Mouse (Mus musculus) induced T-regulatory cell, adult 2 months (primary cell): Measurements from ENCODE around the gene Sgf29.
A peak's percentile ranks its signal among the peaks of the same experiment; 100 is the strongest.

Source experiments
- DNase-seq: peaks from one replicate; pipeline ENCODE4 v3.0.0-alpha.2; 2012; ENCODE audit warnings: low read depth

Gene Sgf29

GRCm38 (mm10) chr7:126642545-126643243 lies 6.4 kb upstream of the Sgf29 start:
- DNase-seq = peak; percentile 38

GRCm38 (mm10) chr7:126643244-126643617 lies 5.9 kb upstream of the Sgf29 start:
- DNase-seq = peak; percentile 73

GRCm38 (mm10) chr7:126644345-126644744 lies 4.8 kb upstream of the Sgf29 start:
- no peak for DNase-seq

- DNase-seq = no peak
These were observed 4.2 kb upstream of the Sgf29 start for GRCm38 (mm10) chr7:126644914-126645313.

GRCm38 (mm10) chr7:126645708-126646107 lies 3.4 kb upstream of the Sgf29 start:
- no peak for DNase-seq

- DNase-seq = peak; percentile 60
These were observed 623 bp upstream of the Sgf29 start for GRCm38 (mm10) chr7:126648486-126648885.

GRCm38 (mm10) chr7:126650852-126651251 lies 1.7 kb downstream of the Sgf29 start:
- no peak for DNase-seq

GRCm38 (mm10) chr7:126653991-126654390 lies 4.9 kb downstream of the Sgf29 start:
- peak; percentile 67 for DNase-seq

- DNase-seq = peak; percentile 84
These were observed 6.6 kb downstream of the Sgf29 start for GRCm38 (mm10) chr7:126655695-126656094.

GRCm38 (mm10) chr7:126657522-126657921 lies 8.4 kb downstream of the Sgf29 start:
- DNase-seq = peak; percentile 43

GRCm38 (mm10) chr7:126659771-126660170 lies 10.7 kb downstream of the Sgf29 start:
- no peak for DNase-seq

- no peak for DNase-seq
These were observed 14.5 kb downstream of the Sgf29 start for GRCm38 (mm10) chr7:126663646-126664045.

- no peak for DNase-seq
These were observed 16.2 kb downstream of the Sgf29 start for GRCm38 (mm10) chr7:126665269-126665668.

GRCm38 (mm10) chr7:126667495-126668090 lies 18.5 kb downstream of the Sgf29 start:
- DNase-seq = no peak

- DNase-seq = no peak
These were observed 19.3 kb downstream of the Sgf29 start for GRCm38 (mm10) chr7:126668452-126668851.

- no peak for DNase-seq
These were observed 21.0 kb downstream of the Sgf29 start for GRCm38 (mm10) chr7:126670152-126670551.

- DNase-seq = no peak
These were observed 23.0 kb downstream of the Sgf29 start for GRCm38 (mm10) chr7:126672111-126672510.

GRCm38 (mm10) chr7:126675104-126675503 lies 26.0 kb downstream of the Sgf29 start:
- no peak for DNase-seq

GRCm38 (mm10) chr7:126676207-126676606 lies 27.1 kb downstream of the Sgf29 start, which contains the start of gene Sult1a1:
Gene Sult1a1, minus strand, starts transcription at chr7:126676432.
- no peak for DNase-seq

- DNase-seq = no peak
These were observed 27.6 kb downstream of the Sgf29 start for GRCm38 (mm10) chr7:126676631-126677220.

GRCm38 (mm10) chr7:126678545-126679341 lies 29.6 kb downstream of the Sgf29 start:
- no peak for DNase-seq

- no peak for DNase-seq
These were observed 30.6 kb downstream of the Sgf29 start for GRCm38 (mm10) chr7:126679683-126680082.

- DNase-seq = no peak
These were observed 32.1 kb downstream of the Sgf29 start for GRCm38 (mm10) chr7:126681221-126681620.
